Mouse (Mus musculus) embryonic fibroblast, embryonic 13.5 days (primary cell): ENCODE data around the gene Pde4dip.

ENCODE experiments used
- CTCF ChIP-seq: IDR thresholded peaks from 2 replicates; pipeline ENCODE4 v1.5.1; 2011; ENCODE audit warnings: mild to moderate bottlenecking, control low read depth, low read length, moderate library complexity, borderline replicate concordance; ENCODE audit not compliant: insufficient read depth
- POLR2A ChIP-seq: IDR thresholded peaks from 2 replicates; pipeline ENCODE4 v1.6.1; 2011; ENCODE audit warnings: low read depth, mild to moderate bottlenecking, control low read depth, low read length, moderate library complexity

- TF ChIP-seq CTCF = no peak
- TF ChIP-seq POLR2A = no peak
Observed at GRCm38 (mm10) chr3:97730131-97730530, 158.4 kb downstream of the Pde4dip start.
